Mouse (Mus musculus) ES-E14 (cell line): ENCODE measurements at regions not wholly inside any gene's neighbourhood (a gene's known extent, or its start where the extent isn't known, plus 50 kb on each side); places are given as distances from the start of the nearest gene placed in this dataset.

ENCODE experiments used
- DNase-seq: peaks from one replicate; pipeline ENCODE4 v3.0.0-alpha.2; 2013; ENCODE audit warnings: low read depth, low spot score
- H3K27ac ChIP-seq: 2 replicates; pipeline ENCODE4 v1.5.1; 2012; ENCODE audit warnings: low read depth, mild to moderate bottlenecking, low read length, moderate library complexity, mixed read lengths; ENCODE audit not compliant: poor library complexity, insufficient read depth, severe bottlenecking
- H3K36me3 ChIP-seq: 2 replicates; pipeline ENCODE4 v1.6.1; 2012; ENCODE audit warnings: mild to moderate bottlenecking, low read length, moderate library complexity, mixed read lengths; ENCODE audit not compliant: control insufficient read depth, poor library complexity, insufficient read depth, severe bottlenecking
- H3K4me1 ChIP-seq, 2 experiments: fragments of 150-350 bp in 1 of 2; sonication (generic) in 1 of 2; 2 replicates each; pipeline ENCODE4 v1.6.1; 2012; ENCODE audit warnings: low read length in 2 of 2, mild to moderate bottlenecking in 1 of 2, mixed read lengths in 1 of 2; ENCODE audit not compliant: control insufficient read depth in 2 of 2, insufficient read depth in 2 of 2, poor library complexity in 1 of 2
- H3K4me3 ChIP-seq, 2 experiments: fragments of 150-350 bp in 1 of 2; sonication (generic) in 1 of 2; 2 replicates each; pipeline ENCODE4 v1.5.1; 2012; ENCODE audit warnings: low read length in 2 of 2, low read depth in 1 of 2, mild to moderate bottlenecking in 1 of 2, mixed read lengths in 1 of 2; ENCODE audit not compliant: insufficient read depth in 1 of 2, poor library complexity in 1 of 2, severe bottlenecking in 1 of 2
- H3K9ac ChIP-seq: 2 replicates; pipeline ENCODE4 v1.6.1; 2012; ENCODE audit warnings: low read depth, mild to moderate bottlenecking, low read length, mixed read lengths; ENCODE audit not compliant: poor library complexity, insufficient read depth, severe bottlenecking
- H3K9me3 ChIP-seq: fragments of 150-350 bp; sonication (generic); 2 replicates; pipeline ENCODE4 v1.6.1; 2012; ENCODE audit warnings: low read depth, mild to moderate bottlenecking, low read length; ENCODE audit not compliant: control insufficient read depth, insufficient read depth
- CHD2 ChIP-seq: IDR thresholded peaks from 2 replicates; pipeline ENCODE4 v1.6.1; 2014; ENCODE audit warnings: mild to moderate bottlenecking, low read depth, low read length, inconsistent platforms
- HCFC1 ChIP-seq: IDR thresholded peaks from 2 replicates; pipeline ENCODE4 v1.6.1; 2012; ENCODE audit warnings: low read length, inconsistent platforms, borderline replicate concordance; ENCODE audit not compliant: insufficient read depth
- MAFK ChIP-seq: IDR thresholded peaks from 2 replicates; pipeline ENCODE4 v1.6.1; 2014; ENCODE audit warnings: mild to moderate bottlenecking, low read depth, low read length, inconsistent platforms; ENCODE audit not compliant: insufficient read depth
- ZC3H11A ChIP-seq: IDR thresholded peaks from 2 replicates; pipeline ENCODE4 v1.6.1; 2012; ENCODE audit warnings: low read depth, mild to moderate bottlenecking, inconsistent platforms, low read length, borderline replicate concordance
- ZNF384 ChIP-seq: IDR thresholded peaks from 2 replicates; pipeline ENCODE4 v1.6.1; 2012; ENCODE audit warnings: low read depth, low read length, inconsistent platforms
- in situ Hi-C, 2 experiments: fragments of 600-800 bp; cut with MboI; formaldehyde crosslinking; loops; one replicate each; pipeline ENCODE4 v1.15.1; 2025; ENCODE audit warnings: low sequenced_read_pairs in 2 of 2, inconsistent platforms in 1 of 2; ENCODE audit not compliant: unreplicated experiment in 2 of 2

DNA sequence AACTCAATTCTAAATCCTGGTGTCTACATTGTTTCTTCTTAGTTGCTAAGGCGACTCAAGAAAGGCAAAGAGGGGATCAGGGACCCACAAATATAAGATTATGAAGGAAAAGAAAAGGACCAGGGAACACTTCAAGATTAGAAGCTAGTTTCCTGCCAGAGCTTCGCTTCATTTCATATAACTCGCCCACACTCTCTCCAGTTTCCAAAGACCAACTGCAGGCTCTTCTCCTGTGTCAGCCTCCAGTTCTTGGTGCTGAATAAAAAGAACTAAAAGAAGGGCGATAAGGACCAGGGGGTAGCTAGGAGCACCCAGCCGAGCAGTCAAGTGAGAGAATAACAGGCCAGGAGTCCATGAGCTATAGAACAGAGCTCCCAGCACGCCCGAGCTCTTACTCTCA is 59.7 kb upstream of the Picalm start:
- Histone ChIP-seq H3K9me3 (no peaks in the 10 kb centered on the region), H3K4me3 (no peak overlapping the region), H3K9ac (no peak overlapping the region), H3K27ac (no peak overlapping the region), H3K4me1 (0 out of 4 replicates have a peak, but pooled peaks cover 0 to 3% of the 10 kb centered on the region in 2 experiments), H3K36me3 (no peaks in the 10 kb centered on the region)
- TF ChIP-seq ZNF384 = no peak
- TF ChIP-seq ZC3H11A = no peak
- TF ChIP-seq HCFC1 = no peak
- TF ChIP-seq CHD2 = no peak
- TF ChIP-seq MAFK = no peak
- in situ Hi-C loops = no loop called here
- DNase-seq = no peak

DNA sequence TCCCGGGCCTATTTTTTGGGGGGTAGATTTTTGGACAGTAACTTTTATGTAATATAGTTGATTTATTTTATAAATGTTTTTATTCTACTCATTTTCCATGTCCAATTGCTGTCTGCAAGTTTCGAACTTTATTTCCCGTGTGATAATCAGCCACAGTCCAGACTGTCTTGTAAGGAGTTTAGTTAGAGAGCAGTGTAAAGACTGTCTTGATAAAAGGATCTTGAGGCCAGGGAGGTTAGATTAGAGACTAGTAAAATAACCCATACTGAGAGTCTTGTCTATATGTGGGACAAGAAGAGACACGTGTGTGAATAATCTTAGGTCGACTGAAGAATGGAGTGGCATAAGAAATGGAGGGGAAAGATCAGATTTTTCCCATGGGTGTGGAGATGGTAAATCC is 56.1 kb upstream of the Picalm start:
- H3K36me3 ChIP-seq = no peaks in the 10 kb centered on the region
- no peak for DNase-seq
- in situ Hi-C loops = no loop called here
- H3K4me3 ChIP-seq = no peak overlapping the region
- no peaks in the 10 kb centered on the region for H3K9me3 ChIP-seq
- H3K9ac ChIP-seq = no peak overlapping the region
- H3K27ac ChIP-seq = no peak overlapping the region
- TF ChIP-seq ZNF384 (no peak), ZC3H11A (no peak), HCFC1 (no peak), CHD2 (no peak), MAFK (no peak)
- H3K4me1 ChIP-seq = 0 out of 4 replicates have a peak, but pooled peaks cover 0 to 3% of the 10 kb centered on the region in 2 experiments

DNA sequence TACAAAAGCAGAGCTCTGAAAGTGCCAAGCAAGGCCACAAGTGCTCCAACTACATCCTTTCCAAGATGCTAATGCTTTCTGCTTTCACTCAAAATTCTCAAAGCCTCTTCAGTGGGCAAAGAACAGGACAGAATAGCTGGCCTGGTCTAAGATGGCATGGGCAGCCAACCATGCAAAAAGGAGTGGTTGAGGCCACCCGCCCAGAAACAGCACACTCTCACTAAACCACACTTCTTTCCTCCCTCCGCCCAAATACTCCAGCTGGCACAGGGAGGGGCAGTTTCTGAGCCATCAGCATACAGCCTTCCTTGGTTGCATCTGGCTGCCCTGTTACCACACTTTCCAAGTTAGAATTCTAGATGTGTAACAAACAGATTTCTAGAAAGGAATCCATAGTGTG is 55.4 kb upstream of the Picalm start:
- TF ChIP-seq ZNF384 (no peak), HCFC1 (no peak), ZC3H11A (no peak), MAFK (no peak), CHD2 (no peak)
- Histone ChIP-seq H3K36me3 (no peaks in the 10 kb centered on the region), H3K9me3 (no peaks in the 10 kb centered on the region), H3K4me3 (no peak overlapping the region), H3K27ac (no peak overlapping the region), H3K9ac (no peak overlapping the region), H3K4me1 (0 out of 4 replicates have a peak, but pooled peaks cover 0 to 3% of the 10 kb centered on the region in 2 experiments)
- in situ Hi-C loops = no loop called here
- DNase-seq = no peak

DNA sequence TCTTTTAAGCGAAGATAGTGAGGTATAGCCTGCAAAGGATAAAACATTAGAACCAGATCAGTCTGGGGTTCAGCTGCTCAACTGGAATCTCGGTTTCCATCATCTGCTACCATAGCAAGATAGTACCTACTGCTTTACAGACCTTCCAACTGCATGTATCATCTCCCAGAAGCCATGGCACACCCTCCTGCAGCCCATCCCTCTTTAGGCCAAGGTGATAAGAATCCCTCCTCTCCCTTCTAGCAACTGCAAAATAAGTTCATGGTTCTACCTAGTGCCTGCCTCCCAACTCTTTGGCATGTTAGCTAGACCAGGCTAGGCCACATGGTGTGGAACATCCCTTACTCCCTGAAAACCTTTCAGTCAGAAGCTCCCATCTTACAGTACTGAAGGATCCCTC is 52.4 kb upstream of the Picalm start:
- Histone ChIP-seq H3K9ac (no peak overlapping the region), H3K4me1 (0 out of 4 replicates have a peak, but pooled peaks cover 0 to 2% of the 10 kb centered on the region in 2 experiments), H3K9me3 (no peaks in the 10 kb centered on the region), H3K36me3 (no peaks in the 10 kb centered on the region), H3K27ac (no peak overlapping the region), H3K4me3 (no peak overlapping the region)
- in situ Hi-C loops = no loop called here
- DNase-seq = no peak
- TF ChIP-seq CHD2 (no peak), MAFK (no peak), ZNF384 (no peak), ZC3H11A (no peak), HCFC1 (no peak)
